Mouse (Mus musculus) C2C12 (cell line): ENCODE data around the gene Zswim5. TPM values are rescaled to one million over a fixed set of nuclear protein-coding genes. Genes with fewer than 3 reads are reported as not detected.
"Not testable (repeated sequence)": the region's sequence is repeated elsewhere in the genome, so short reads cannot be mapped to it uniquely, and the experiment has no call there.

Experiments used
- H3K27me3 ChIP-seq: one replicate; pipeline ENCODE4 v1.6.1; 2011; ENCODE audit not compliant: control insufficient read depth, insufficient read depth, insufficient read length
- H3K36me3 ChIP-seq: one replicate; pipeline ENCODE4 v1.6.1; 2011; ENCODE audit not compliant: control insufficient read depth, insufficient read depth
- H3K4me3 ChIP-seq: one replicate; pipeline ENCODE4 v1.5.1; 2011; ENCODE audit warnings: mild to moderate bottlenecking, control low read depth; ENCODE audit not compliant: poor library complexity, insufficient read depth, severe bottlenecking
- H3K79me2 ChIP-seq: one replicate; pipeline ENCODE4 v1.6.1; 2011; ENCODE audit not compliant: control insufficient read depth, insufficient read depth
- H3K79me3 ChIP-seq: one replicate; pipeline ENCODE4 v1.6.1; 2011; ENCODE audit warnings: low read depth, control low read depth
- H3ac ChIP-seq: one replicate; pipeline ENCODE3; 2011; ENCODE audit warnings: low read depth; ENCODE audit not compliant: control insufficient read depth, insufficient read length
- CEBPB ChIP-seq: IDR thresholded peaks from one replicate; pipeline ENCODE4 v1.6.1; 2011; ENCODE audit warnings: low read depth, mild to moderate bottlenecking, control low read depth, moderate library complexity
- CTCF ChIP-seq: IDR thresholded peaks from one replicate; pipeline ENCODE4 v1.5.1; 2011; ENCODE audit not compliant: control insufficient read depth, insufficient read depth, insufficient read length
- FOSL1 ChIP-seq: IDR thresholded peaks from one replicate; pipeline ENCODE4 v1.8.0; 2011; ENCODE audit warnings: mild to moderate bottlenecking, low read length; ENCODE audit not compliant: poor library complexity, insufficient read depth, severe bottlenecking
- MAX ChIP-seq: IDR thresholded peaks from one replicate; pipeline ENCODE4 v1.6.1; 2011; ENCODE audit warnings: mild to moderate bottlenecking, control low read depth
- MYOD1 ChIP-seq: IDR thresholded peaks from one replicate; pipeline ENCODE4 v1.6.1; 2011; ENCODE audit warnings: low read depth; ENCODE audit not compliant: control insufficient read depth, insufficient read length
- MYOG ChIP-seq: IDR thresholded peaks from one replicate; pipeline ENCODE4 v1.6.1; 2011; ENCODE audit not compliant: control insufficient read depth, insufficient read length; ENCODE audit errors: extremely low read depth
- USF1 ChIP-seq: IDR thresholded peaks from one replicate; pipeline ENCODE4 v1.6.1; 2011; ENCODE audit warnings: low read depth, mild to moderate bottlenecking, control low read depth, moderate library complexity
- long read RNA-seq, 2 experiments: library from polyadenylated mRNA; unstranded; transcript quantifications; one replicate each; pipeline ENCODE4 v2.0.0; 2019 to 2020
- polyA plus RNA-seq: library from polyadenylated mRNA; unstranded; fragments of >200 nt; fragmentation: generic; extraction: Trizol; gene quantifications from one replicate; pipeline ENCODE4 v1.2.1, GENCODE M21; 2012; ENCODE audit warnings: missing spikeins

The Zswim5 gene
- polyA plus RNA-seq = 0.01 TPM
- long read RNA-seq, experiment 1 = 0 reads
- long read RNA-seq, experiment 2 = 0 reads

DNA sequence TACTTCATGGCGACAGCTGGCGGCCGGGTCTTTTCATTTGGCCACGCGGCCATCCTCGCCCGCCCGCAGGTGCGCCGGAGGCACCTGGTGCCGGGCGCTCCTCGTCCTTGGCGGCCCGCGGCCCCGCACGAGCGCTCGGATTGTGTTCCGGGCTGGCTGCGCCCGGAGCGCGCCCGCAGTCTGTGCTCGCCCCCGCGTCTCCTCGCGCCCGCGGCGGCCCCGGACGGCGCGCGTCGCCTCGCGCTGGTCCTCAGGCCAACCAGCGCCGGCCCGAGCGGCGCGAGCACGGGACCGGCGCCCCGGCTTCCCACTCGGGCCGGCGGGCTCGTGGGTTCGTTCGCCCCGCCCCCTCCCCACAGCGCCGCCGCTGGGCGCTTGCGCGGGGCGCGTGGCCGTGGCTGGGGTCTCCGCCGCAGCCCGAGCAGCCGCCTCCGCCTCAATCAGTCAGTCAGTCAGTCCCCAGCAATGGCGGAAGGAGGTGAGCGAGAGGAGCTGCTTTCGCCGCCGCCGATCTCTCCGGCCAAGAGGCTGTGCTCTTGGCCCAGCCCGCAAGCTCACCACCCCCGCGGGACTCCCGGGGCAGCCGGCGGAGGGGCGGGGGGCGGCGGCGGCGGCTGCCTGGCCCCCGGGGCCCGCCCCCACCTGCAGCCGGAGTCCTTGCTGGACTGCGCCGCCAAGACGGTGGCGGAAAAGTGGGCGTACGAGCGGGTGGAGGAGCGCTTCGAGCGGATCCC lies at the start of gene Zswim5:
Gene Zswim5 (plus strand): TSS at position 382 of the 734 bp plus-strand sequence.
- no peak within 1 kb of the TSS for H3K4me3 ChIP-seq

DNA sequence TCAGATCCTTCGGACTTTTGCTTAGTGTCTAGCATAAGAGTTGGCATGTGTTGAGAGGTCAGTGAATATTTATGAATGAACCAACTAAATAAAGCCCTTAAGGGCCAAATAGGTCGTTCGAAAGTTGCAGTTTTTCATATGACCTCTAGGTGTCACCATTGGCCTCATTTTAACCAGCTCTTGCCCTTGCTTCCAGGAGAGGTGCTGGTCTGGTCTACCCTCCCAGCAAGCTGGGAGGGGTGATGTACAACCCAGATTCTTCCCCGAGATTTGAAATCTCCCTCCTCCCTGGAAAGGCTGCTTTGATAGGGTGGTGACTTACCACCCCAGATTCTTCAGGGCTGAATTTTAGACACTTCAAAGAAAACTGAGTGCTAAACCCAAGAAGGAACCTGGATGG lies 49.4 kb upstream of the Zswim5 start:
- TF ChIP-seq FOSL1 (no peak), MYOG (no peak), USF1 (no peak), CTCF (no peak)
- Histone ChIP-seq H3K27me3 (peaks cover 29% of the 10 kb centered on the region), H3K79me3 (no peaks in the 10 kb centered on the region), H3K36me3 (no peaks in the 10 kb centered on the region), H3K79me2 (no peaks in the 10 kb centered on the region), H3ac (no peak overlapping the region), H3K4me3 (no peak overlapping the region)

More for the DNA sequence above, at the start of gene Zswim5:
- Histone ChIP-seq H3ac (peak within 1 kb of the TSS; percentile 30), H3K27me3 (peaks cover 27% of the 10 kb centered on the region), H3K79me2 (no peaks in the 10 kb centered on the region), H3K36me3 (no peaks in the 10 kb centered on the region), H3K79me3 (no peaks in the 10 kb centered on the region)
- no peak for TF ChIP-seq FOSL1
- no peak for TF ChIP-seq MAX
- no peak for TF ChIP-seq CTCF
- TF ChIP-seq USF1 = no peak
- no peak for TF ChIP-seq MYOG
- no peak for TF ChIP-seq CEBPB
- no peak for TF ChIP-seq MYOD1

DNA sequence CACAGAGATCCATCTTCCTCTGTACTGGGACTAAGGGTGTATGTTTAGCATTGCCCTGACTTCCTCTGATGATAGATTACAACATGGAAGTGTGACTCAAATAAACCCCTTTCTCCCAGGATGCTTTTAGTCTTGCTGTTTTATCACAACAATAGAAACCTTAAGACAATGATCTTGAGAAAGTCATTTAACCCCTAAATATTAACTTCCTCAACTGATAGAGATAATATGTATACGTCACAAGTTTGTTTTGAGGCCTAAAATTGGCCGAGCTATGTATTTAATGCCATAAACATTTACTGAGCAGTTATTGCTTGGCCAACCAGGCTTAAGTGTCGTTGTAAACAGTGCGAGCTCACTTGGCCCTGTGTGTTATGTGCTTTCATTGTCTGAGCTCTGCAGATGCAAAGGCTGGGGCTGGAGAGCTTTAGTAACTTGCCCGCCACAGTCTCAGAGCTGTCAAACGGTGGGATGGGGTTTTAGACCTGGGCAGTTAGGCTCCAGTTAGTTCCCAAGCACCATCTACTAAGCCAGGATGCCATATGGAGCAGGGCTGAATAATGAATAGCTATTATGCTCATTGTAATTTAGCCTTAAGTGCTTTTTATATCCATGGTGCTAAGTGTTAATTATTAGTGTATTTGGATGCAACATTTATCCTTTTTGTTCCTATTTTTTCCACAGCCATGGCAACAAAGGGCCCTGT lies 47.7 kb upstream of the Zswim5 start:
- no peak overlapping the region for H3ac ChIP-seq
- H3K79me2 ChIP-seq = no peaks in the 10 kb centered on the region
- no peak overlapping the region for H3K4me3 ChIP-seq
- H3K27me3 ChIP-seq = peaks cover 33% of the 10 kb centered on the region
- H3K79me3 ChIP-seq = no peaks in the 10 kb centered on the region
- no peaks in the 10 kb centered on the region for H3K36me3 ChIP-seq
- TF ChIP-seq MAX (no peak), CTCF (no peak), FOSL1 (no peak), MYOG (no peak), USF1 (no peak), MYOD1 (no peak)

DNA sequence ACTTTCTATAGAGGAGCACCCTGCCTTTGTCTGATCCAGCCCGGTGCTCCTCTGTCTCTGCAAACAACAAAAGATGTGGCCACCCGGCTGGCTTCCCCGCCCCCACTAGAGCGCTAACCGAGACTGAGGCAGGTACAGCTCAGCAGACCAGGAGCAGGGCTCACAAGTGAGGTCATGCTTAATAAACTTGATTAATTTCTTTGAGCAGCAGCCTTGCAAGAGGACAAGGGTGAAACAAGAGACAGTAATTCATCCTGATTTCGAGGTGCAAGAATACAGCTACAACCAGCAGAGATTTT lies 47.2 kb upstream of the Zswim5 start:
- H3K79me2 ChIP-seq = no peaks in the 10 kb centered on the region
- H3ac ChIP-seq = no peak overlapping the region
- no peak overlapping the region for H3K4me3 ChIP-seq
- no peak for TF ChIP-seq CEBPB
- TF ChIP-seq FOSL1 = no peak
- no peak for TF ChIP-seq CTCF
- peaks cover 33% of the 10 kb centered on the region for H3K27me3 ChIP-seq
- no peaks in the 10 kb centered on the region for H3K36me3 ChIP-seq
- H3K79me3 ChIP-seq = no peaks in the 10 kb centered on the region

DNA sequence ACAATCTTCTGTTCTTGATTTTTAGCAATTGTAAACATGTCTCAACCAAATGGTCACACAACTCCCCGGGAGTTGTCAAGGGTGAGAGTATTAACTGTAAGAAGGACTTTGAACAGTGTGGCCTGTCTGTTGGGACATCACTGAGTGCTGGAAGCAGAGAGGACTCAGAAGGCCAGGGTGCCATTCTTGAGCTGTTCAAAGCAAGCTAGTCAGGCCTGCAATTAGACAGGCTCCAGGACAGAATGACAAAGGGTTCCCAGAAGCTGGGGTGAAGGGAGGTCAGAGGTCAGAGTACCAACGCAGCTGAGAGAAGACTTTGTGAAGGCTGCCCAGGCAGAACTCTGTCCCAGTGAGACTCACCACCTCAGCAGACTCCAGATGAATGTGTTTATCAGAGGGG lies 38.2 kb upstream of the Zswim5 start:
- no peak overlapping the region for H3K4me3 ChIP-seq
- H3K79me2 ChIP-seq = no peaks in the 10 kb centered on the region
- peaks cover 15% of the 10 kb centered on the region for H3K27me3 ChIP-seq
- TF ChIP-seq MAX (no peak), CTCF (no peak), FOSL1 (no peak), USF1 (no peak), MYOD1 (no peak), MYOG (no peak), CEBPB (no peak)
- H3K36me3 ChIP-seq = no peaks in the 10 kb centered on the region
- H3ac ChIP-seq = no peak overlapping the region
- H3K79me3 ChIP-seq = no peaks in the 10 kb centered on the region

DNA sequence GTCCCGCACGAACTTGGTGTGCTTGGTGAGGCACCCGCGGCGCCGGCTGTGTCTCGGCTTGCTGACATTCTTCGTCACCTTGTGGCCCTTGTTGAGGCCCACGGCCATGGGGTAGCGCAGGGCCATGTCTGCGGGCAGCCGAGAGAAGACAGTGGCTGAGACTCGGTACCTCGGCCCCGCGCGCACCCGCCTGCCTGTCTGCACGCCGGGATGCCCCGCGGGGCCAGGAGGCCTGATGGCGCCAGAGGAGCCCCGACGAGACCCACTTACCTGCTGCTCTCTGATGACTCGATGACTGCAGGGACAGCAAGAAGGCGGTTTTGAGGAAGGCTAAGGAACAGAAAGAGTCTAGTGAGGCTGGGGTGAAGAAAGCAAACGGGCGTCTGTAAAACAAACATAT lies 37.1 kb upstream of the Zswim5 start:
- not testable (repeated sequence) for H3K4me3 ChIP-seq, H3ac ChIP-seq, H3K36me3 ChIP-seq, H3K79me3 ChIP-seq, H3K79me2 ChIP-seq
- H3K27me3 ChIP-seq = peaks cover 15% of the 10 kb centered on the region
